Comparison of ENCODE assay signal across 8 mouse cellular contexts in the genomic region with DNA sequence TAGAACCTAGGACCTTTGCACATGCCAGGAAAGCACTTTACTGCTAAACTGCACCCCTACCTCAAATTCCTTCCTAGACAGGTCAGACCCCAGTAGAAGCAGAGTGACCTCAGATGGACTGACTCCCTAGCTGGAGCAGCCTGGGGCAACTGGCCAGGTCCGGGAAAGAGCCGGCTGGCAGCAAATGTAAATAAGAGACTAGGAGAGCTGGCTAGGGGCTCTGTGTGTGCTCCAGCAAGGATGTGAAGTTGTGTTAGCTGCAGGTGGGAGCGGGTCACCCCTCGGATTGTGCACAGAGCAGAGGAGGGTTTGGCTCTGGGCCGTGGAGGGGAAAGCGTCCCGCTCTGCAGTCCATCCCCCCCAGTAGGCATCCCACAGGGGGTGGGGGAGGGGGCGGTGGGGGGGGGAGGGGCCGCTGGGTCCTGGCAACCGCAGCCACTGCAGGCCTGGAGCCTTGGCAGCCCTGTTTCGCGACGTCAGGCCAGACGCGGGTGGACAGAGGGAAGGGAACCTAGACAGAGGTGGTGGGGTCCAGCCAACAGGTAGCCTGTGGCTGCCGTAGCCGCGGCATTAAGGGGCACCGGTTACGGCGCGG. TPM values are rescaled to one million over a fixed set of nuclear protein-coding genes. Genes with fewer than 3 reads are reported as not detected.
DNase-seq lines count a peak whose midpoint lies in the region; ATAC-seq lines count a peak whose summit lies in the region.

Gene Crb3 (plus strand): TSS at position 215 of the 595 bp plus-strand sequence.

- peaks cover 8% of the 10 kb centered on the region; the same call in 1 of the 2 replicates for H3K4me1 ChIP-seq in embryonic facial prominence, embryonic 12.5 days
- H3K4me1 ChIP-seq in heart, embryonic 14.5 days (ENCODE audit: control insufficient read depth in 2 of 2, insufficient read depth in 2 of 2, low read length in 2 of 2) = peaks cover 18 to 28% of the 10 kb centered on the region in 2 experiments; a peak in 3 of 4 replicates
- peaks cover 17% of the 10 kb centered on the region; the same call in 1 of the 2 replicates for H3K4me1 ChIP-seq in stomach, embryonic 15.5 days

- peak; percentile 20 for DNase-seq in urinary bladder, postnatal 14 days (ENCODE audit: low spot score)
- DNase-seq in urinary bladder, postnatal 25 days (ENCODE audit: low spot score) = no peak
- DNase-seq in kidney, postnatal 10 days = peak; percentile 49
- DNase-seq in lung, postnatal 14 days = peak; percentile 24
- DNase-seq in frontal cortex, postnatal 25 days (ENCODE audit: low spot score in 2 of 2) = no peak

- peak within 1 kb of the TSS; percentile 30; the same call in 1 of the 2 replicates for H3K27ac ChIP-seq in embryonic facial prominence, embryonic 12.5 days
- H3K27ac ChIP-seq in heart, embryonic 14.5 days (replicated peaks in 1 of 2; ENCODE audit: control insufficient read depth in 1 of 2, insufficient read depth in 1 of 2, low read depth in 2 of 2, low read length in 2 of 2) = peak within 1 kb of the TSS; percentile 57
- peak within 1 kb of the TSS; percentile 89 for H3K27ac ChIP-seq in stomach, embryonic 15.5 days

- no peaks in the 10 kb centered on the region; the same call in 1 of the 2 replicates for H3K36me3 ChIP-seq in embryonic facial prominence, embryonic 12.5 days
- peaks cover 28% of the 10 kb centered on the region for H3K36me3 ChIP-seq in heart, embryonic 14.5 days (ENCODE audit: control insufficient read depth, insufficient read depth, low read length)
- no peaks in the 10 kb centered on the region for H3K36me3 ChIP-seq in stomach, embryonic 15.5 days

- no peaks in the 10 kb centered on the region for H3K9me3 ChIP-seq in embryonic facial prominence, embryonic 12.5 days
- H3K9me3 ChIP-seq in heart, embryonic 14.5 days (ENCODE audit: control insufficient read depth, low read length) = no peaks in the 10 kb centered on the region
- H3K9me3 ChIP-seq in stomach, embryonic 15.5 days = no peaks in the 10 kb centered on the region

- peak; percentile 11; the same call in 1 of the 2 replicates for ATAC-seq in embryonic facial prominence, embryonic 12.5 days (ENCODE audit: insufficient number of reproducible peaks, insufficient read depth, low FRiP score, low TSS enrichment)
- ATAC-seq in heart, embryonic 14.5 days (ENCODE audit: insufficient number of reproducible peaks, insufficient read depth, low FRiP score, low read depth) = no peak; the same call in 1 of the 2 replicates
- ATAC-seq in stomach, embryonic 15.5 days (ENCODE audit: insufficient read depth, low FRiP score, low read depth) = no peak

- peak within 1 kb of the TSS; percentile 75 for H3K9ac ChIP-seq in embryonic facial prominence, embryonic 12.5 days
- peak within 1 kb of the TSS; percentile 81 for H3K9ac ChIP-seq in heart, embryonic 14.5 days (ENCODE audit: low read length)
- peak within 1 kb of the TSS; percentile 34; the same call in 1 of the 2 replicates for H3K9ac ChIP-seq in stomach, embryonic 15.5 days

- peaks cover 32% of the 10 kb centered on the region for H3K27me3 ChIP-seq in embryonic facial prominence, embryonic 12.5 days
- H3K27me3 ChIP-seq in heart, embryonic 14.5 days (ENCODE audit: control insufficient read depth, insufficient read depth, low read length) = peaks cover 29% of the 10 kb centered on the region
- peaks cover 22% of the 10 kb centered on the region for H3K27me3 ChIP-seq in stomach, embryonic 15.5 days (replicated peaks)

- peak within 1 kb of the TSS; percentile 87 for H3K4me3 ChIP-seq in embryonic facial prominence, embryonic 12.5 days
- H3K4me3 ChIP-seq in heart, embryonic 14.5 days (ENCODE audit: control insufficient read depth in 1 of 2, insufficient read depth in 1 of 2, low read depth in 1 of 2, low read length in 2 of 2) = peak within 1 kb of the TSS; percentile 69 to 80
- H3K4me3 ChIP-seq in stomach, embryonic 15.5 days (replicated peaks) = peak within 1 kb of the TSS; percentile 71

- 1% methylated on average over 13 of the region's 22 CpGs for WGBS in embryonic facial prominence, embryonic 12.5 days
- 7% methylated on average over 8 of the region's 22 CpGs for WGBS in heart, embryonic 14.5 days
- WGBS in stomach, embryonic 15.5 days = 1% methylated on average over 18 of the region's 22 CpGs

- H3K4me2 ChIP-seq in embryonic facial prominence, embryonic 12.5 days (replicated peaks) = peak within 1 kb of the TSS; percentile 92
- H3K4me2 ChIP-seq in heart, embryonic 14.5 days (ENCODE audit: low read length) = peak within 1 kb of the TSS; percentile 68
- peak within 1 kb of the TSS; percentile 96 for H3K4me2 ChIP-seq in stomach, embryonic 15.5 days

RNA-seq across cellular contexts. Expression of gene Crb3, which starts in this region (rescaled TPM):
- 5.0 and 5.2 TPM in 2 replicates for polyA plus RNA-seq in embryonic facial prominence, embryonic 12.5 days (2016; fragmentation: Nextera tagmentation; extraction: Ambion mirVana)
- polyA plus RNA-seq in heart, embryonic 14.5 days (2014; fragmentation: Nextera tagmentation; extraction: Ambion mirVana) = 0.19 and 0.27 TPM in 2 replicates
- polyA plus RNA-seq in stomach, embryonic 15.5 days (2015; fragmentation: Nextera tagmentation; extraction: Ambion mirVana) = 50.8 and 60.8 TPM in 2 replicates

Comparison
In these comparisons a context has a peak if more than half of its experiments do, and no peak if none do; other contexts are left out.
1. DNase-seq: peak in urinary bladder, postnatal 14 days (single experiment), kidney, postnatal 10 days (single experiment) and lung, postnatal 14 days (single experiment); none in urinary bladder, postnatal 25 days (single experiment) and frontal cortex, postnatal 25 days (0 of 2).
2. H3K27ac ChIP-seq: peak in every context shown above with its lines; median percentile 89 in stomach, embryonic 15.5 days; 57 in heart, embryonic 14.5 days; 30 in embryonic facial prominence, embryonic 12.5 days.
3. Peak in every context shown above with its lines, with median percentiles within 50 percentile points of each other: H3K4me2 ChIP-seq, H3K4me3 ChIP-seq and H3K9ac ChIP-seq.